Mouse (Mus musculus): Measurements from ENCODE around the gene Specc1. TPM values are rescaled to one million over a fixed set of nuclear protein-coding genes. Genes with fewer than 3 reads are reported as not detected.

Specc1 gene
- total RNA-seq, 2 experiments from 2014 or later: 5.5 to 9.5 TPM

DNA sequence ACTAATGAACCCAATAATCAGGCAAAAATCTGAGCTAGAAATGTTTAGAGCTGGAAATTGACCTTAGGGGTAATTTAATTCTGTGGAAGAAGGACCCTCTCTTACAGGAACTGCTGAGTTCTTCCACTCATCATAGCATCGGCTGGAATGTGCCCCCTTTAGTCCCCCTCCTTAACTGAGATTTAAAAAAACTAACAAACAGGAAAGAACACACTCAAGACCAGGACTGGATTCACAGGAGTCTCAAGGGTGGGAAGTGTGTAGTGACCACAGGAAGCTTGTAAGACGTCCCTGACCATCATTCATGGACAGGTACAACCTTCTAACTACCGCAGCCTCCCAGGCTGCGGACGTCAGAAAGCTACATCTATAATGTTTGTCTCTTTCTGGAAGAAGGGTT lies 314.3 kb downstream of the Specc1 start:
- intact Hi-C loops (cut with DNase I): no loop called here
- DNase-seq: no peak

Other genes starting within 250 kb of the Specc1 start
- gene Slc5a10, start 235.9 kb upstream of the Specc1 start, total RNA-seq (2021): not detected
- gene Prpsap2, start 194.7 kb upstream of the Specc1 start, total RNA-seq (2021): 1 to 10 TPM; 6.7 to 7.4 TPM
- gene Ulk2, start 101.7 kb upstream of the Specc1 start, total RNA-seq (2021): 10 to 100 TPM; 51.0 to 55.7 TPM
- gene Akap10, start 26.5 kb upstream of the Specc1 start, total RNA-seq (2021): 10 to 100 TPM; 14.6 to 15.0 TPM

Measured in heart, postnatal 36 days (tissue).